Mouse (Mus musculus) neural tube, embryonic 15.5 days (tissue): ENCODE measurements around the gene Bud23. TPM values are rescaled to one million over a fixed set of nuclear protein-coding genes. Genes with fewer than 3 reads are reported as not detected.
"Not testable (repeated sequence)": the region's sequence is repeated elsewhere in the genome, so short reads cannot be mapped to it uniquely, and the experiment has no call there.

ENCODE experiments used
- ATAC-seq: fragments of 200-750 bp; cut with Nextera tagmentation; 2 replicates; pipeline ENCODE4 v1.8.0; 2017; ENCODE audit warnings: mild to moderate bottlenecking, moderate TSS enrichment, moderate library complexity; ENCODE audit not compliant: low FRiP score
- H3K27ac ChIP-seq: fragments of 300-500 bp; sonication (generic); replicated peaks from 2 replicates; pipeline ENCODE4 v1.5.1; 2015; ENCODE audit warnings: mild to moderate bottlenecking, inconsistent platforms
- H3K27me3 ChIP-seq: fragments of 300-500 bp; sonication (generic); replicated peaks from 2 replicates; pipeline ENCODE4 v1.6.1; 2015; ENCODE audit warnings: inconsistent platforms
- H3K36me3 ChIP-seq: fragments of 300-500 bp; sonication (generic); 2 replicates; pipeline ENCODE4 v1.6.1; 2015; ENCODE audit warnings: inconsistent platforms
- H3K4me1 ChIP-seq: fragments of 300-500 bp; sonication (generic); 2 replicates; pipeline ENCODE4 v1.6.1; 2015; ENCODE audit warnings: inconsistent platforms
- H3K4me2 ChIP-seq: fragments of 300-500 bp; sonication (generic); 2 replicates; pipeline ENCODE4 v1.6.1; 2015; ENCODE audit warnings: inconsistent platforms, mild to moderate bottlenecking, moderate library complexity
- H3K4me3 ChIP-seq: fragments of 300-500 bp; sonication (generic); replicated peaks from 2 replicates; pipeline ENCODE4 v1.5.1; 2015; ENCODE audit warnings: mild to moderate bottlenecking, inconsistent platforms
- H3K9ac ChIP-seq: fragments of 300-500 bp; sonication (generic); replicated peaks from 2 replicates; pipeline ENCODE4 v1.6.1; 2015; ENCODE audit warnings: mild to moderate bottlenecking, inconsistent platforms
- H3K9me3 ChIP-seq: fragments of 300-500 bp; sonication (generic); replicated peaks from 2 replicates; pipeline ENCODE4 v1.6.1; 2016; ENCODE audit warnings: inconsistent platforms
- WGBS: fragments of 180-500 bp; shearing (Covaris S2); methylation state at CpG from one replicate; pipeline ENCODE4 v1.1.7; 2015; ENCODE audit warnings: mixed read lengths; 5-methylcytosine and 5-hydroxymethylcytosine counted together
- polyA plus RNA-seq: library from polyadenylated mRNA; unstranded; fragments of >200 nt; fragmentation: Nextera tagmentation; extraction: Ambion mirVana; gene quantifications from 2 replicates; pipeline ENCODE4 v1.2.1, GENCODE M21; 2015

Bud23 gene
- polyA plus RNA-seq, 1 experiment from 2014 or later = 75.0 TPM

DNA sequence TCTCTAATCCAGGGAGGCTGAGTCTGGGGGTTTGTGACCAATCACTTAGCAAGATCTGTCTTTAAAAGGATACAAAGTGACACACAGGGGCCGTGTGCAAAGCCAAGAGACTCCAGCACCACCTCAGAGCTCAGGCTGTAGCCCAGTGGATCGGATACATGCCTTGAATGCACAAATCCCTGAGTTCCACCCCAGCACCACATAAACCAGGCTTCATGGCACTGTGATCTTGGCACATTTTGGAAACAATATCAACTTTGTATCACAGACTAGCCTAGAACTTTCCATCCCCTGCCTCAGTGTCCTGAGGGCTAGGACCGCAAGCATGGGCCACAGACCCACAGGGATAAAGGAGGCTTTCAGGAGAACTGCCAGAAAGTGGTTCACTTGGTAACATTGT, 1.2 kb upstream of the Bud23 start:
- Histone ChIP-seq H3K9ac (no peak overlapping the region), H3K4me3 (no peak overlapping the region), H3K27ac (no peak overlapping the region), H3K4me2 (no peak overlapping the region; the same call in 1 of the 2 replicates), H3K9me3 (no peaks in the 10 kb centered on the region), H3K4me1 (peaks cover 30% of the 10 kb centered on the region), H3K27me3 (no peaks in the 10 kb centered on the region), H3K36me3 (peaks cover 18% of the 10 kb centered on the region)
- 91% methylated on average over 3 of the region's 3 CpGs for WGBS
- ATAC-seq = no peak

- Histone ChIP-seq H3K4me2 (peak overlapping the region; percentile 93), H3K27ac (peak overlapping the region; percentile 85), H3K36me3 (peaks cover 33% of the 10 kb centered on the region), H3K27me3 (no peaks in the 10 kb centered on the region), H3K9ac (peak overlapping the region; percentile 72), H3K4me3 (peak overlapping the region; percentile 88), H3K4me1 (peaks cover 30% of the 10 kb centered on the region), H3K9me3 (no peaks in the 10 kb centered on the region)
- under 1% methylated on average over 40 of the region's 40 CpGs for WGBS
- ATAC-seq = peak; percentile 69
Measured at GRCm38 (mm10) chr5:135064382-135064766, 385 bp downstream of the Bud23 start.

GRCm38 (mm10) chr5:135063629-135064381, 954 bp downstream of the Bud23 start, which contains the start of gene Dnajc30:
Dnajc30 (plus strand) TSS chr5:135064202.
- WGBS = under 1% methylated on average over 52 of the region's 52 CpGs
- Histone ChIP-seq H3K36me3 (peaks cover 39% of the 10 kb centered on the region), H3K4me1 (peaks cover 30% of the 10 kb centered on the region), H3K4me3 (peak within 1 kb of the TSS; percentile 88), H3K4me2 (peak within 1 kb of the TSS; percentile 93), H3K27me3 (no peaks in the 10 kb centered on the region), H3K9me3 (no peaks in the 10 kb centered on the region), H3K27ac (peak within 1 kb of the TSS; percentile 85), H3K9ac (peak within 1 kb of the TSS; percentile 72)
- peak; percentile 97 for ATAC-seq

DNA sequence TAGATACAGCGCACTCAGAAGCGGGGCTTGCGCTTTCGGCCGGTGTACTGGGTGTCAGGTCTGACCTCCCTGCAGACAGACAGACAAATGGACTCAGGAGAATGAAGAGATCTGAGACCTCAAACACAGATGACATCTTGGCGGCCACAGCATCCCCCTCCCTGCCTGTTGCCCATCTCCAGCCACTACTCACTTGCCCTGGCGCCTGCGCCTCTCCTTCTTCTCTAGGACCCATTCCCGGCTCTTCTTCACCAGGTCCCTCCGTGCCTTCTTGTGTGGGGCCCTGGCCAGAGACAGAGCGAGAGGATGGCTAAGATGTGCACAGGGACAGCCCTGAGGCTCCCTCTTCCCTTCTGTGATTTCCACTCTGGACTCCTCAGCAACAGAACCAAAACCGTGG, 11.4 kb downstream of the Bud23 start:
- ATAC-seq = no peak
- Histone ChIP-seq H3K9ac (no peak overlapping the region), H3K36me3 (peaks cover 85% of the 10 kb centered on the region), H3K4me1 (no peaks in the 10 kb centered on the region), H3K27ac (no peak overlapping the region), H3K27me3 (no peaks in the 10 kb centered on the region), H3K4me2 (no peak overlapping the region), H3K9me3 (no peaks in the 10 kb centered on the region), H3K4me3 (no peak overlapping the region)
- 90% methylated on average over 12 of the region's 12 CpGs for WGBS

DNA sequence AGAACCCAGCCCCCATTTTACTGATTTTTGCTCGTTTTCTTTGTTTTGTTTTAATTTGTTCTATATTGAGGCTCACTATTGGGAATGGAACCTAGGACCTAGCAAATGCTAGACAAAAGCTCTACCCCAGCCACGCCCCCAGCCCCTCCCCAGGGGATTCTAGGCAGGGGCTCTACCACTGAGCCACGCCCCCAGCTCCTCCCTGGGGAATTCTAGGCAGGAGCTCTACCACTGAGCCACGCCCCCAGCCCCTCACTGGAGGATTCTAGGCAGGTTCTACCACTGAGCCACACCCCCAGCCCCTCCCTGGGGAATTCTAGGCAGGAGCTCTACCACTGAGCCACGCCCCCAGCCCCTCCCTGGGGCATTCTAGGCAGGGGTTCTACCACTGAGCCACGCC, 15.5 kb downstream of the Bud23 start:
- not testable (repeated sequence) for H3K9me3 ChIP-seq, H3K4me3 ChIP-seq, H3K27ac ChIP-seq, H3K4me2 ChIP-seq, ATAC-seq, H3K4me1 ChIP-seq, H3K9ac ChIP-seq, H3K27me3 ChIP-seq
- peaks cover 78% of the 10 kb centered on the region for H3K36me3 ChIP-seq
- WGBS = 89% methylated on average over 6 of the region's 6 CpGs

DNA sequence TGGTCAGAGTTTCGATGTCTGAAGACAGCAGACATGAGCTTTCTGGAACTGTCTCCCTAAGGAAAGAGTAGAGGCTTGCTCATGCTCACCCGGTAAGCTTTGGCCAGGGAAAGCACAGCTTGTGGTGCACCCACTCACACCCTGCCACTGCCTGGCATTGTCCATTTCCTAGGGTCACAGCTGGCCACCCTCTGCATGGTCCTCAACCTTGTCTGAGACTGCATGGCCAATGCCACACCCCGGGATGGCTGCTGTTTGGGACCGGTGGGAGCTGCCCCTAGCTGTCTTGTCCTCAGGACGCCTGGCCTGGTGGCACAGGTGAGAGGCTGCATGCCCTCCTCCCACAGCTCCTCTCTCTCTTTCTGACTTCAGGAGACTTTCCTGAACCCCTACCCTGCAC, 16.2 kb downstream of the Bud23 start:
- ATAC-seq = no peak
- peaks cover 73% of the 10 kb centered on the region for H3K36me3 ChIP-seq
- no peaks in the 10 kb centered on the region for H3K4me1 ChIP-seq
- no peaks in the 10 kb centered on the region for H3K9me3 ChIP-seq
- H3K9ac ChIP-seq = no peak overlapping the region
- H3K27ac ChIP-seq = no peak overlapping the region
- WGBS = 97% methylated on average over 5 of the region's 5 CpGs
- no peak overlapping the region for H3K4me3 ChIP-seq
- H3K27me3 ChIP-seq = no peaks in the 10 kb centered on the region
- H3K4me2 ChIP-seq = no peak overlapping the region

DNA sequence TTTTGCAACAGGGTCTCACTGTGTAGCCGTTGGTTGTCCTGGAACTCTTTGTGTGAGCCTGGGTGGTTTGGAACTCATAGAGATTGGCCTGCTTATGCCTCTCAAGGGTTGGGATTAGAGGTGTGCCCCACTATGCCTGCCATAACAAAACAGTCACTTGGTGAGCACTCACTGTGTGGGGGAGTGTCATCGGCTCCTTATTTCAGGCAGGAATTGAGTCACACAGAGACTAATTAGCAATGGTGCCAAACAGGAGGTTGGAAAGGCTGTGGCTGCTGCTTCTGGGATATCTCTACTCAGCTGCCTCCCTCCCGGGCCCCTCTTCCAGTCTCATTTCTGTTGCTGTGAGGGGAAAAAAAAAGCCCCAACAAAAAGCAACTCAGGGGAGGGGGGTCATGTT, 20.2 kb downstream of the Bud23 start:
- no peak for ATAC-seq
- H3K27ac ChIP-seq = no peak overlapping the region
- H3K9ac ChIP-seq = no peak overlapping the region
- no peaks in the 10 kb centered on the region for H3K9me3 ChIP-seq
- H3K4me3 ChIP-seq = no peak overlapping the region
- WGBS = 94% methylated on average over 3 of the region's 3 CpGs
- no peaks in the 10 kb centered on the region for H3K4me1 ChIP-seq
- H3K4me2 ChIP-seq = no peak overlapping the region
- peaks cover 40% of the 10 kb centered on the region for H3K36me3 ChIP-seq
- no peaks in the 10 kb centered on the region for H3K27me3 ChIP-seq

- 26% methylated on average over 21 of the region's 21 CpGs for WGBS
Measured at GRCm38 (mm10) chr5:135042105-135042788, 22.5 kb downstream of the Bud23 start.

GRCm38 (mm10) chr5:135040777-135041176, 24.0 kb downstream of the Bud23 start:
- 85% methylated on average over 11 of the region's 11 CpGs for WGBS
- no peak overlapping the region for H3K4me3 ChIP-seq
- peaks cover 32% of the 10 kb centered on the region for H3K36me3 ChIP-seq
- H3K9ac ChIP-seq = no peak overlapping the region
- H3K27me3 ChIP-seq = no peaks in the 10 kb centered on the region
- no peaks in the 10 kb centered on the region for H3K9me3 ChIP-seq
- no peak overlapping the region for H3K4me2 ChIP-seq
- ATAC-seq = no peak
- peaks cover 2% of the 10 kb centered on the region; the same call in 1 of the 2 replicates for H3K4me1 ChIP-seq
- no peak overlapping the region for H3K27ac ChIP-seq

More at GRCm38 (mm10) chr5:135042105-135042788, 22.5 kb downstream of the Bud23 start:
- Histone ChIP-seq H3K27ac (no peak overlapping the region), H3K9me3 (no peaks in the 10 kb centered on the region), H3K36me3 (peaks cover 41% of the 10 kb centered on the region), H3K4me3 (no peak overlapping the region), H3K4me2 (no peak overlapping the region), H3K9ac (no peak overlapping the region), H3K4me1 (no peaks in the 10 kb centered on the region), H3K27me3 (no peaks in the 10 kb centered on the region)
- no peak; the same call in 1 of the 2 replicates for ATAC-seq

GRCm38 (mm10) chr5:135040059-135040458, 24.7 kb downstream of the Bud23 start:
- peaks cover 24% of the 10 kb centered on the region for H3K36me3 ChIP-seq
- peaks cover 6% of the 10 kb centered on the region; the same call in 1 of the 2 replicates for H3K4me1 ChIP-seq
- no peak overlapping the region for H3K9ac ChIP-seq
- H3K4me2 ChIP-seq = no peak overlapping the region
- no peaks in the 10 kb centered on the region for H3K9me3 ChIP-seq
- H3K4me3 ChIP-seq = no peak overlapping the region
- 57% methylated on average over 6 of the region's 6 CpGs for WGBS
- no peaks in the 10 kb centered on the region for H3K27me3 ChIP-seq
- H3K27ac ChIP-seq = no peak overlapping the region
- no peak for ATAC-seq

DNA sequence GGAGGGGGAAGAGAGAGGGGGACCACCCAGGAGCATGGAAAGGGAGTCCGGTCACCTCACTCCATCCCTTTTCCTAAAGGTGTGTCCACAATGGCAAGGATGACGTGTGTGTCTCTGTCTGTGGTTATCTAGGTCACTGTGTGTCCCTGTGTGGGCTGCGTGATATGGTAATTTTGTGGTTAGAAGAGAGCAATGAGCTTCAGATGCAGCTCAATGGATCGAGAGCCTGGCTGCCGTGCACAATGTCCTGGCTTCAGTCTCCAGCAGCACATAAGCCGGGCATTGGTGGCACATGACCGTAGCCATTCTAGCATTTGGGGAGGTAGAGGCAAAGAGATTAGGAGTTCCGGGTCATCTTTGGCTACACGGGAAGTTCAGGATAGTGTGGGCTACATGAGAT, 25.2 kb downstream of the Bud23 start:
- ATAC-seq = no peak
- H3K4me2 ChIP-seq = no peak overlapping the region
- no peaks in the 10 kb centered on the region for H3K27me3 ChIP-seq
- peaks cover 19% of the 10 kb centered on the region for H3K36me3 ChIP-seq
- WGBS = 87% methylated on average over 9 of the region's 9 CpGs
- peaks cover 6% of the 10 kb centered on the region; the same call in 1 of the 2 replicates for H3K4me1 ChIP-seq
- H3K4me3 ChIP-seq = no peak overlapping the region
- no peak overlapping the region for H3K27ac ChIP-seq
- H3K9ac ChIP-seq = no peak overlapping the region
- H3K9me3 ChIP-seq = no peaks in the 10 kb centered on the region

GRCm38 (mm10) chr5:135037946-135038345, 26.8 kb downstream of the Bud23 start:
- WGBS = 96% methylated on average over 3 of the region's 3 CpGs
- H3K4me1 ChIP-seq = peaks cover 6% of the 10 kb centered on the region; the same call in 1 of the 2 replicates
- ATAC-seq = no peak
- H3K9ac ChIP-seq = no peak overlapping the region
- no peak overlapping the region for H3K4me2 ChIP-seq
- H3K9me3 ChIP-seq = no peaks in the 10 kb centered on the region
- H3K27me3 ChIP-seq = no peaks in the 10 kb centered on the region
- peaks cover 14% of the 10 kb centered on the region for H3K36me3 ChIP-seq
- no peak overlapping the region for H3K27ac ChIP-seq
- H3K4me3 ChIP-seq = no peak overlapping the region
